Mouse (Mus musculus) erythroblast, adult 5-6 weeks (primary cell): ENCODE data around the gene Unc80. TPM values are rescaled to one million over a fixed set of nuclear protein-coding genes. Genes with fewer than 3 reads are reported as not detected.

ENCODE experiments used
- ATAC-seq: replicated peaks from 2 replicates; pipeline ENCODE4 v1.8.0; 2016; ENCODE audit warnings: moderate number of reproducible peaks, mild to moderate bottlenecking, moderate TSS enrichment, inconsistent platforms; ENCODE audit not compliant: poor library complexity, low FRiP score, severe bottlenecking
- total RNA-seq, 2 experiments: library from RNA; stranded (forward) in 1 of 2; stranded (reverse) in 1 of 2; fragments of 150-400 nt in 1 of 2; fragments of 200-764, 138-1000 nt in 1 of 2; gene quantifications; 2 replicates each; pipeline versions ENCODE4 v1.2.3 to v1.2.4; 2015 to 2017; ENCODE audit warnings: low replicate concordance in 2 of 2

The Unc80 gene
- total RNA-seq, 2 experiments from 2014 or later = not detected

GRCm38 (mm10) chr1:66700693-66701575 is 232.8 kb downstream of the Unc80 start, which contains the start of gene Rpe:
Gene Rpe, plus strand, starts transcription at chr1:66700831.
- peak; percentile 99 for ATAC-seq

- ATAC-seq = no peak
Observed at GRCm38 (mm10) chr1:66701576-66701940, 233.4 kb downstream of the Unc80 start.

- no peak for ATAC-seq
Observed at GRCm38 (mm10) chr1:66702623-66703345, 234.6 kb downstream of the Unc80 start.

GRCm38 (mm10) chr1:66704523-66704922 is 236.4 kb downstream of the Unc80 start:
- no peak for ATAC-seq

GRCm38 (mm10) chr1:66712859-66713258 is 244.7 kb downstream of the Unc80 start:
- no peak for ATAC-seq

GRCm38 (mm10) chr1:66730581-66730980 is 262.4 kb downstream of the Unc80 start:
- no peak for ATAC-seq

Other genes with a start within 250 kb of the Unc80 start
- gene Rpe, start 232.5 kb downstream of the Unc80 start, total RNA-seq (2015; ENCODE audit: low replicate concordance) = 20.1 and 24.2 TPM in 2 replicates
- gene Rpe, start 232.5 kb downstream of the Unc80 start, total RNA-seq (2017; ENCODE audit: low replicate concordance) = 21.6 and 30.9 TPM in 2 replicates